Mouse (Mus musculus): ENCODE results near the gene Armc9.

Gene Armc9

GRCm38 (mm10) chr1:86285295-86285694 lies 130.7 kb downstream of the Armc9 start:
- no peak for DNase-seq

- no peak for DNase-seq
Observed at GRCm38 (mm10) chr1:86287473-86287872, 132.9 kb downstream of the Armc9 start.

GRCm38 (mm10) chr1:86290452-86290851 lies 135.9 kb downstream of the Armc9 start:
- no peak for DNase-seq

- no peak for DNase-seq
Observed at GRCm38 (mm10) chr1:86293091-86293490, 138.5 kb downstream of the Armc9 start.

- DNase-seq = no peak
Observed at GRCm38 (mm10) chr1:86293868-86294267, 139.3 kb downstream of the Armc9 start.

GRCm38 (mm10) chr1:86294472-86294871 lies 139.9 kb downstream of the Armc9 start:
- no peak for DNase-seq

- DNase-seq = no peak
Observed at GRCm38 (mm10) chr1:86300093-86300492, 145.5 kb downstream of the Armc9 start.

GRCm38 (mm10) chr1:86300731-86301130 lies 146.2 kb downstream of the Armc9 start:
- no peak for DNase-seq

GRCm38 (mm10) chr1:86301221-86302091 lies 146.9 kb downstream of the Armc9 start:
- no peak for DNase-seq

- DNase-seq = no peak
Observed at GRCm38 (mm10) chr1:86302532-86302931, 148.0 kb downstream of the Armc9 start, which contains the start of gene B3gnt7. TSS of gene B3gnt7 (plus strand) at chr1:86302832.

GRCm38 (mm10) chr1:86303063-86303872 lies 148.7 kb downstream of the Armc9 start:
- DNase-seq = peak; percentile 10

- DNase-seq = no peak
Observed at GRCm38 (mm10) chr1:86303873-86304250, 149.3 kb downstream of the Armc9 start.

GRCm38 (mm10) chr1:86306686-86307085 lies 152.1 kb downstream of the Armc9 start:
- no peak for DNase-seq

GRCm38 (mm10) chr1:86307177-86307762 lies 152.7 kb downstream of the Armc9 start:
- DNase-seq = no peak

GRCm38 (mm10) chr1:86307871-86308641 lies 153.5 kb downstream of the Armc9 start:
- no peak for DNase-seq

GRCm38 (mm10) chr1:86309270-86309833 lies 154.8 kb downstream of the Armc9 start:
- no peak for DNase-seq

- no peak for DNase-seq
Observed at GRCm38 (mm10) chr1:86310536-86311310, 156.1 kb downstream of the Armc9 start.

GRCm38 (mm10) chr1:86311467-86312005 lies 157.0 kb downstream of the Armc9 start:
- DNase-seq = no peak

GRCm38 (mm10) chr1:86312269-86312668 lies 157.7 kb downstream of the Armc9 start:
- no peak for DNase-seq

- no peak for DNase-seq
Observed at GRCm38 (mm10) chr1:86313096-86313771, 158.7 kb downstream of the Armc9 start.

- DNase-seq = no peak
Observed at GRCm38 (mm10) chr1:86313772-86314125, 159.2 kb downstream of the Armc9 start.

All from cerebellum, adult 11 months (tissue).